Mouse (Mus musculus) hindbrain, embryonic 14.5 days (tissue): ENCODE data around the gene Samd10. TPM values are rescaled to one million over a fixed set of nuclear protein-coding genes. Genes with fewer than 3 reads are reported as not detected.

Experiments used
- ATAC-seq: fragments of 200-750 bp; cut with Nextera tagmentation; 2 replicates; pipeline ENCODE4 v1.8.0; 2017; ENCODE audit warnings: moderate number of reproducible peaks, mild to moderate bottlenecking, moderate TSS enrichment, moderate library complexity; ENCODE audit not compliant: low FRiP score
- DNase-seq: peaks from one replicate; pipeline ENCODE4 v3.0.0-alpha.2; 2015; ENCODE audit warnings: low spot score
- H3K27ac ChIP-seq: fragments of 300-500 bp; sonication (generic); 2 replicates; pipeline ENCODE4 v1.5.1; 2014; ENCODE audit warnings: mild to moderate bottlenecking, moderate library complexity
- H3K27me3 ChIP-seq: fragments of 300-500 bp; sonication (generic); 2 replicates; pipeline ENCODE4 v1.6.1; 2014; ENCODE audit warnings: mild to moderate bottlenecking, low read length, mixed read lengths; ENCODE audit not compliant: control insufficient read depth, insufficient read depth
- H3K36me3 ChIP-seq: fragments of 300-500 bp; sonication (generic); replicated peaks from 2 replicates; pipeline ENCODE4 v1.6.1; 2014; ENCODE audit not compliant: control insufficient read depth, insufficient read depth
- H3K4me1 ChIP-seq: fragments of 300-500 bp; sonication (generic); replicated peaks from 2 replicates; pipeline ENCODE4 v1.6.1; 2014; ENCODE audit warnings: antibody characterized with exemption, low read length, mixed read lengths; ENCODE audit not compliant: control insufficient read depth, insufficient read depth
- H3K4me2 ChIP-seq: fragments of 300-500 bp; sonication (generic); replicated peaks from 2 replicates; pipeline ENCODE4 v1.6.1; 2014; ENCODE audit warnings: mild to moderate bottlenecking, moderate library complexity
- H3K4me3 ChIP-seq: fragments of 300-500 bp; sonication (generic); replicated peaks from 2 replicates; pipeline ENCODE4 v1.5.1; 2014; ENCODE audit warnings: mild to moderate bottlenecking, low read length
- H3K9ac ChIP-seq: fragments of 300-500 bp; sonication (generic); 2 replicates; pipeline ENCODE4 v1.6.1; 2014
- H3K9me3 ChIP-seq: fragments of 300-500 bp; sonication (generic); 2 replicates; pipeline ENCODE4 v1.6.1; 2016; ENCODE audit warnings: low read length; ENCODE audit not compliant: control insufficient read depth
- WGBS: fragments of 180-500 bp; shearing (Covaris S2); extraction: QIAGEN DNeasy Blood & Tissue Kit; methylation state at CpG from one replicate; pipeline ENCODE4 v1.1.7; 2014; 5-methylcytosine and 5-hydroxymethylcytosine counted together
- polyA plus RNA-seq: library from polyadenylated mRNA; unstranded; fragments of >200 nt; fragmentation: Nextera tagmentation; extraction: Ambion mirVana; gene quantifications from 2 replicates; pipeline ENCODE4 v1.2.1, GENCODE M21; 2014

Gene Samd10
- polyA plus RNA-seq: 192 and 211 TPM in 2 replicates

- DNase-seq (peak; percentile 65), ATAC-seq (peak; percentile 61)
- Histone ChIP-seq H3K27me3 (no peaks in the 10 kb centered on the region), H3K4me2 (peak within 1 kb of the TSS; percentile 73), H3K9me3 (no peaks in the 10 kb centered on the region), H3K27ac (peak within 1 kb of the TSS; percentile 94), H3K4me1 (peaks cover 42% of the 10 kb centered on the region), H3K9ac (peak within 1 kb of the TSS; percentile 91), H3K4me3 (peak within 1 kb of the TSS; percentile 81), H3K36me3 (peaks cover 17% of the 10 kb centered on the region)
- WGBS: 2% methylated on average over 69 of the region's 71 CpGs
Measured at GRCm38 (mm10) chr2:181598454-181599351, at the start of gene Samd10. Gene Samd10 (minus strand): TSS chr2:181599212.

GRCm38 (mm10) chr2:181646626-181647472, 47.8 kb upstream of the Samd10 start:
- peaks cover 95% of the 10 kb centered on the region for H3K36me3 ChIP-seq
- H3K9me3 ChIP-seq: no peaks in the 10 kb centered on the region
- no peak overlapping the region for H3K4me2 ChIP-seq
- H3K9ac ChIP-seq: no peak overlapping the region
- no peak overlapping the region for H3K4me3 ChIP-seq
- H3K27ac ChIP-seq: no peak overlapping the region
- WGBS: 91% methylated on average over 6 of the region's 6 CpGs
- no peaks in the 10 kb centered on the region for H3K27me3 ChIP-seq
- DNase-seq: no peak
- no peak for ATAC-seq
- no peaks in the 10 kb centered on the region for H3K4me1 ChIP-seq

GRCm38 (mm10) chr2:181645666-181646065, 46.7 kb upstream of the Samd10 start:
- no peaks in the 10 kb centered on the region for H3K27me3 ChIP-seq
- no peak overlapping the region for H3K27ac ChIP-seq
- 96% methylated on average over 3 of the region's 3 CpGs for WGBS
- H3K4me2 ChIP-seq: no peak overlapping the region
- no peak for ATAC-seq
- DNase-seq: no peak
- H3K36me3 ChIP-seq: peaks cover 95% of the 10 kb centered on the region
- no peaks in the 10 kb centered on the region for H3K4me1 ChIP-seq
- no peak overlapping the region for H3K4me3 ChIP-seq
- H3K9ac ChIP-seq: no peak overlapping the region
- no peaks in the 10 kb centered on the region for H3K9me3 ChIP-seq

- no peak overlapping the region for H3K4me2 ChIP-seq
- H3K9ac ChIP-seq: no peak overlapping the region
- H3K9me3 ChIP-seq: no peaks in the 10 kb centered on the region
- ATAC-seq: no peak
- H3K4me1 ChIP-seq: no peaks in the 10 kb centered on the region
- H3K36me3 ChIP-seq: peaks cover 93% of the 10 kb centered on the region
- DNase-seq: peak; percentile 42
- no peak overlapping the region for H3K4me3 ChIP-seq
- H3K27me3 ChIP-seq: no peaks in the 10 kb centered on the region
- 93% methylated on average over 2 of the region's 2 CpGs for WGBS
- H3K27ac ChIP-seq: no peak overlapping the region
Measured at GRCm38 (mm10) chr2:181644361-181644760, 45.3 kb upstream of the Samd10 start.

- no peak overlapping the region for H3K4me2 ChIP-seq
- WGBS: 97% methylated on average over 3 of the region's 3 CpGs
- H3K27me3 ChIP-seq: no peaks in the 10 kb centered on the region
- no peaks in the 10 kb centered on the region for H3K4me1 ChIP-seq
- ATAC-seq: no peak
- H3K36me3 ChIP-seq: peaks cover 86% of the 10 kb centered on the region
- H3K9me3 ChIP-seq: no peaks in the 10 kb centered on the region
- no peak overlapping the region for H3K27ac ChIP-seq
- H3K4me3 ChIP-seq: no peak overlapping the region
- H3K9ac ChIP-seq: no peak overlapping the region
- DNase-seq: no peak
Measured at GRCm38 (mm10) chr2:181635865-181636264, 36.9 kb upstream of the Samd10 start.

- H3K36me3 ChIP-seq: peaks cover 72% of the 10 kb centered on the region
- no peak for DNase-seq
- WGBS: 97% methylated on average over 6 of the region's 6 CpGs
Measured at GRCm38 (mm10) chr2:181632624-181633023, 33.6 kb upstream of the Samd10 start.

GRCm38 (mm10) chr2:181628471-181628870, 29.5 kb upstream of the Samd10 start:
- no peak overlapping the region for H3K4me2 ChIP-seq
- H3K27ac ChIP-seq: no peak overlapping the region
- H3K27me3 ChIP-seq: no peaks in the 10 kb centered on the region
- DNase-seq: no peak
- no peak overlapping the region for H3K9ac ChIP-seq
- no peak for ATAC-seq
- peaks cover 70% of the 10 kb centered on the region for H3K36me3 ChIP-seq
- H3K9me3 ChIP-seq: no peaks in the 10 kb centered on the region
- H3K4me3 ChIP-seq: no peak overlapping the region
- H3K4me1 ChIP-seq: no peaks in the 10 kb centered on the region

More at GRCm38 (mm10) chr2:181632624-181633023, 33.6 kb upstream of the Samd10 start:
- Histone ChIP-seq H3K27ac (no peak overlapping the region), H3K4me1 (no peaks in the 10 kb centered on the region), H3K4me3 (no peak overlapping the region), H3K9me3 (no peaks in the 10 kb centered on the region), H3K4me2 (no peak overlapping the region), H3K9ac (no peak overlapping the region), H3K27me3 (no peaks in the 10 kb centered on the region)
- no peak for ATAC-seq

GRCm38 (mm10) chr2:181623401-181623800, 24.4 kb upstream of the Samd10 start:
- H3K27ac ChIP-seq: no peak overlapping the region
- H3K4me2 ChIP-seq: no peak overlapping the region
- no peak overlapping the region for H3K4me3 ChIP-seq
- no peak for DNase-seq
- H3K4me1 ChIP-seq: no peaks in the 10 kb centered on the region
- no peaks in the 10 kb centered on the region for H3K27me3 ChIP-seq
- no peaks in the 10 kb centered on the region for H3K9me3 ChIP-seq
- ATAC-seq: no peak
- no peak overlapping the region for H3K9ac ChIP-seq
- H3K36me3 ChIP-seq: peaks cover 85% of the 10 kb centered on the region

GRCm38 (mm10) chr2:181618761-181619495, 19.9 kb upstream of the Samd10 start:
- Histone ChIP-seq H3K4me2 (no peak overlapping the region), H3K4me1 (no peaks in the 10 kb centered on the region), H3K36me3 (peaks cover 77% of the 10 kb centered on the region), H3K9me3 (no peaks in the 10 kb centered on the region), H3K27ac (no peak overlapping the region), H3K27me3 (no peaks in the 10 kb centered on the region), H3K9ac (no peak overlapping the region), H3K4me3 (no peak overlapping the region)
- 87% methylated on average over 5 of the region's 5 CpGs for WGBS
- ATAC-seq (no peak), DNase-seq (no peak)
